Mouse (Mus musculus) MEL (cell line): ENCODE data around the gene Arsb. TPM values are rescaled to one million over a fixed set of nuclear protein-coding genes. Genes with fewer than 3 reads are reported as not detected.

Experiments used
- DNase-seq: peaks from one replicate; pipeline ENCODE4 v3.0.0; 2011; ENCODE audit warnings: low read depth, low spot score
- H3K27ac ChIP-seq: 2 replicates; pipeline ENCODE4 v1.5.1; 2012; ENCODE audit warnings: low read depth, mild to moderate bottlenecking, control low read depth, low read length, moderate library complexity; ENCODE audit not compliant: control insufficient read depth
- H3K27me3 ChIP-seq, 2 experiments: fragments of 150-350 bp in 1 of 2; sonication (generic) in 1 of 2; 2 replicates each; pipeline ENCODE4 v1.6.1; 2012; ENCODE audit warnings: low read length in 2 of 2, mild to moderate bottlenecking in 2 of 2, improper control_type of control experiment in 1 of 2, moderate library complexity in 1 of 2; ENCODE audit not compliant: insufficient read depth in 2 of 2, control insufficient read depth in 1 of 2
- H3K36me3 ChIP-seq, 2 experiments: 2 replicates each; pipeline ENCODE4 v1.6.1; 2012 to 2014; ENCODE audit warnings: low read length in 2 of 2, improper control_type of control experiment in 1 of 2, inconsistent platforms in 1 of 2, mild to moderate bottlenecking in 1 of 2; ENCODE audit not compliant: insufficient read depth in 2 of 2, control insufficient read depth in 1 of 2
- H3K4me1 ChIP-seq, 2 experiments: fragments of 150-350 bp in 1 of 2; sonication (generic) in 1 of 2; 2 replicates each; pipeline ENCODE4 v1.6.1; 2012; ENCODE audit warnings: low read length in 2 of 2, improper control_type of control experiment in 1 of 2, mild to moderate bottlenecking in 1 of 2; ENCODE audit not compliant: insufficient read depth in 2 of 2, control insufficient read depth in 1 of 2
- H3K4me3 ChIP-seq, 2 experiments: fragments of 150-350 bp in 1 of 2; sonication (generic) in 1 of 2; 2 replicates each; pipeline ENCODE4 v1.5.1; 2012; ENCODE audit warnings: low read depth in 2 of 2, low read length in 2 of 2, mild to moderate bottlenecking in 2 of 2, moderate library complexity in 2 of 2, control low read depth in 1 of 2, improper control_type of control experiment in 1 of 2; ENCODE audit not compliant: control insufficient read depth in 1 of 2, insufficient read depth in 1 of 2
- H3K79me2 ChIP-seq: 2 replicates; pipeline ENCODE4 v1.6.1; 2012; ENCODE audit warnings: mild to moderate bottlenecking, low read length, moderate library complexity; ENCODE audit not compliant: control insufficient read depth, poor library complexity, insufficient read depth
- H3K9ac ChIP-seq: 2 replicates; pipeline ENCODE4 v1.6.1; 2012; ENCODE audit warnings: low read depth, mild to moderate bottlenecking, control low read depth, low read length, moderate library complexity; ENCODE audit not compliant: control insufficient read depth, poor library complexity, severe bottlenecking
- H3K9me3 ChIP-seq: fragments of 150-350 bp; sonication (generic); replicated peaks from 2 replicates; pipeline ENCODE4 v1.6.1; 2012; ENCODE audit warnings: mild to moderate bottlenecking, low read length, improper control_type of control experiment, moderate library complexity; ENCODE audit not compliant: insufficient read depth
- BHLHE40 ChIP-seq: IDR thresholded peaks from 2 replicates; pipeline ENCODE4 v1.6.1; 2012; ENCODE audit warnings: low read depth, mild to moderate bottlenecking, inconsistent platforms, low read length, improper control_type of control experiment, borderline replicate concordance
- CHD1 ChIP-seq: IDR thresholded peaks from 2 replicates; pipeline ENCODE4 v1.6.1; 2012; ENCODE audit warnings: low read depth, mild to moderate bottlenecking, inconsistent platforms, low read length, improper control_type of control experiment
- CHD2 ChIP-seq: IDR thresholded peaks from 2 replicates; pipeline ENCODE4 v1.6.1; 2011; ENCODE audit warnings: low read length, improper control_type of control experiment
- CTCF ChIP-seq, 3 experiments: IDR thresholded peaks in 2 of 3; conservative IDR thresholded peaks in 1 of 3; 2 replicates each; pipeline ENCODE4 v1.5.1; 2011 to 2012; ENCODE audit warnings: low read length in 3 of 3, low read depth in 2 of 3, mild to moderate bottlenecking in 2 of 3, improper control_type of control experiment in 1 of 3, inconsistent platforms in 1 of 3, mixed read lengths in 1 of 3, moderate library complexity in 1 of 3; ENCODE audit not compliant: control insufficient read depth in 1 of 3, insufficient read depth in 1 of 3, poor library complexity in 1 of 3, severe bottlenecking in 1 of 3
- ELF1 ChIP-seq: IDR thresholded peaks from 2 replicates; pipeline ENCODE4 v1.6.1; 2014; ENCODE audit warnings: low read depth, mild to moderate bottlenecking, inconsistent platforms, low read length, improper control_type of control experiment, moderate library complexity
- GABPA ChIP-seq: IDR thresholded peaks from 2 replicates; pipeline ENCODE4 v1.6.1; 2012; ENCODE audit warnings: low read depth, mild to moderate bottlenecking, inconsistent platforms, low read length, improper control_type of control experiment, moderate library complexity
- GATA1 ChIP-seq: IDR thresholded peaks from 2 replicates; pipeline ENCODE4 v1.6.1; 2011; ENCODE audit warnings: low read depth, low read length, improper control_type of control experiment
- HCFC1 ChIP-seq: IDR thresholded peaks from 2 replicates; pipeline ENCODE4 v1.6.1; 2012; ENCODE audit warnings: low read depth, mild to moderate bottlenecking, inconsistent platforms, low read length, improper control_type of control experiment, moderate library complexity
- KAT2A ChIP-seq: conservative IDR thresholded peaks from 2 replicates; pipeline ENCODE4 v1.6.1; 2012; ENCODE audit warnings: low read depth, low read length, improper control_type of control experiment, inconsistent platforms
- MAX ChIP-seq: IDR thresholded peaks from 2 replicates; pipeline ENCODE4 v1.6.1; 2011; ENCODE audit warnings: low read length, improper control_type of control experiment
- MEF2A ChIP-seq: IDR thresholded peaks from 2 replicates; pipeline ENCODE4 v1.6.1; 2014; ENCODE audit warnings: low read depth, mild to moderate bottlenecking, inconsistent platforms, low read length, improper control_type of control experiment; ENCODE audit not compliant: poor library complexity, insufficient replicate concordance, severe bottlenecking; ENCODE audit errors: extremely low read depth
- MXI1 ChIP-seq: IDR thresholded peaks from 2 replicates; pipeline ENCODE4 v1.6.1; 2011; ENCODE audit warnings: mild to moderate bottlenecking, low read depth, low read length, improper control_type of control experiment
- MYB ChIP-seq: IDR thresholded peaks from 2 replicates; pipeline ENCODE4 v1.6.1; 2011; ENCODE audit warnings: mild to moderate bottlenecking, low read depth, low read length, improper control_type of control experiment
- NELFE ChIP-seq: IDR thresholded peaks from 2 replicates; pipeline ENCODE4 v1.6.1; 2011; ENCODE audit warnings: low read depth, low read length, improper control_type of control experiment
- POLR2AphosphoS2 ChIP-seq: IDR thresholded peaks from 2 replicates; pipeline ENCODE4 v1.6.1; 2011; ENCODE audit warnings: low read length, improper control_type of control experiment
- RAD21 ChIP-seq: IDR thresholded peaks from 2 replicates; pipeline ENCODE4 v1.6.1; 2011; ENCODE audit warnings: mild to moderate bottlenecking, low read depth, low read length, improper control_type of control experiment
- SIN3A ChIP-seq: IDR thresholded peaks from 2 replicates; pipeline ENCODE4 v1.6.1; 2012; ENCODE audit warnings: low read length, improper control_type of control experiment, inconsistent platforms
- SMC3 ChIP-seq: IDR thresholded peaks from 2 replicates; pipeline ENCODE4 v1.6.1; 2011; ENCODE audit warnings: low read depth, low read length, improper control_type of control experiment
- USF1 ChIP-seq: IDR thresholded peaks from 2 replicates; pipeline ENCODE4 v1.6.1; 2014; ENCODE audit warnings: low read depth, mild to moderate bottlenecking, inconsistent platforms, low read length, improper control_type of control experiment, moderate library complexity
- ZKSCAN1 ChIP-seq: IDR thresholded peaks from 2 replicates; pipeline ENCODE4 v1.6.1; 2012; ENCODE audit warnings: low read depth, mild to moderate bottlenecking, inconsistent platforms, low read length, improper control_type of control experiment, moderate library complexity
- ZMIZ1 ChIP-seq: IDR thresholded peaks from 2 replicates; pipeline ENCODE4 v1.6.1; 2012; ENCODE audit warnings: low read depth, mild to moderate bottlenecking, inconsistent platforms, low read length, improper control_type of control experiment, moderate library complexity
- polyA plus RNA-seq, 2 experiments: library from polyadenylated mRNA; stranded (reverse) in 1 of 2; unstranded in 1 of 2; fragments of >175 nt in 1 of 2; fragments of >200 nt in 1 of 2; gene quantifications; 2 replicates each; pipeline versions ENCODE4 v1.2.1 to v1.2.4; 2012; ENCODE audit warnings: low replicate concordance in 2 of 2, low read depth in 1 of 2; ENCODE audit not compliant: insufficient read length in 2 of 2, insufficient read depth in 1 of 2, missing spikeins in 1 of 2
- total RNA-seq: library from RNA; depleted of rRNA; stranded (reverse); fragments of 300-350 nt; gene quantifications from 2 replicates; pipeline ENCODE4 v1.2.3, GENCODE M21; 2012

The Arsb gene
- total and polyA plus RNA-seq, 3 experiments, result 0.04 to 0.07 TPM; not detected in 1

DNA sequence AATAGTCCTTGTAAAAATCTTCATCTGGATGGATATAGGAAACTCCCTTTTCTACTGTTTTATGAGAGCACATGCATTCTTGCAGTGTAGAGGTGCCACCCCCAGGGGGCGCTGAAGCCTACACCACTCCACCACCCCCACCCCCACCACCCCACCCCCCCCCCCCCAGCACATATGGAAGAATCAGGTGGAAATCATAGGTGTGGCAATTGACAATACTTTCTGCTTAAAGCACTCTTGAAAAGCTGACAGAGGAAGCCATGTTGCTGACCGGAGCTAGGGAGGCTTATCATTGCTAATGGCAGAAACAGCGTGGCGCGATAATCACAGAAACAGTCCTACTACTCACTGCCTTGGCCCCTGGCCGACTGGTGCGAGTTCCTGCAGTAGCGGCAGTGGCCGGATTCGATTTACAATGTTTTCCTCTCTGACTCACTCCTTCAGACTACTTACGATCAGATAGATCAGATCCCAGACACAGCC is 84.3 kb downstream of the Arsb start:
- Histone ChIP-seq H3K27ac (no peak overlapping the region), H3K79me2 (no peaks in the 10 kb centered on the region), H3K4me3 (no peak overlapping the region), H3K27me3 (no peaks in the 10 kb centered on the region), H3K9me3 (no peaks in the 10 kb centered on the region), H3K9ac (no peak overlapping the region)
- DNase-seq, result no peak
- no peak for TF ChIP-seq GABPA
- TF ChIP-seq CTCF (IDR thresholded peaks at IDR 0.05 in 2 of 3, conservative IDR thresholded peaks at IDR 0.05 in 1 of 3; ENCODE audit: control insufficient read depth in 1 of 3, insufficient read depth in 1 of 3, low read depth in 2 of 3, low read length in 3 of 3, poor library complexity in 1 of 3, severe bottlenecking in 1 of 3), result peak in 1 of 3 experiments; percentile 38; a peak in 2 of 6 replicates
- TF ChIP-seq, all 39 proteins: peak for 1
- H3K4me1 ChIP-seq, result no peaks in the 10 kb centered on the region
- no peaks in the 10 kb centered on the region for H3K36me3 ChIP-seq

DNA sequence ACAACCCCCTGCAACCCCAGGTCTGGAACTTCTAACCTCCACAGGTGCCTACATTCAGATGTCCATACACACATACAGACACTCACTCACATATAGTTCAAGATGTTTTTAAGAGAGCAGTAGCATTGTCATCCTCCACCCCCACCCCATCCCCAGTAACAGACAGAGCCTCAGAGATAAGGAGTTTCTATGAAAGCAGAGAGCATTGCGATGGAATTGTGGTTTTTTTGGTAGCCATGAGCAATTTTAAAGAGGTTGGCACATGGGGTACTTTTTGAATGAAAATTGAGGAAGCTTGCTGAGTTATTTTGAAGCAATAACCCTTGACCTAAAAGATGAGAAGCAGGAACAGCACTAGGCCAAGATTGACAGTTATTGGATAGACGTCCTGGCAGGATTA is 89.8 kb downstream of the Arsb start:
- Histone ChIP-seq H3K79me2 (no peaks in the 10 kb centered on the region), H3K4me3 (no peak overlapping the region), H3K36me3 (no peaks in the 10 kb centered on the region), H3K4me1 (no peaks in the 10 kb centered on the region), H3K27ac (no peak overlapping the region), H3K9ac (no peak overlapping the region), H3K9me3 (no peaks in the 10 kb centered on the region), H3K27me3 (no peaks in the 10 kb centered on the region; a peak in 1 of 4 replicates)
- DNase-seq, result no peak
- no peak for TF ChIP-seq MYB
- TF ChIP-seq MAX, result no peak
- no peak for TF ChIP-seq ZKSCAN1
- TF ChIP-seq GATA1, result no peak
- TF ChIP-seq SIN3A, result no peak
- no peak for TF ChIP-seq BHLHE40
- TF ChIP-seq ZMIZ1, result no peak
- no peak for TF ChIP-seq CHD2
- no peak for TF ChIP-seq MEF2A
- TF ChIP-seq USF1, result no peak
- TF ChIP-seq KAT2A, result no peak
- TF ChIP-seq ELF1, result no peak
- no peak for TF ChIP-seq MXI1
- TF ChIP-seq HCFC1, result no peak
- TF ChIP-seq RAD21, result no peak
- no peak for TF ChIP-seq SMC3
- TF ChIP-seq CHD1, result no peak
- no peak for TF ChIP-seq POLR2AphosphoS2
- no peak for TF ChIP-seq NELFE
